Mouse (Mus musculus) cerebellum, adult 2 months (tissue): ENCODE measurements around the gene Mybpc2.

ENCODE experiments used
- CTCF ChIP-seq: fragments of 200-500 bp; IDR thresholded peaks from 2 replicates; pipeline ENCODE4 v1.5.1; 2011; ENCODE audit warnings: low read depth, mild to moderate bottlenecking, control low read depth, low read length, moderate library complexity, borderline replicate concordance; ENCODE audit not compliant: insufficient read depth
- POLR2A ChIP-seq: fragments of 200-500 bp; IDR thresholded peaks from 2 replicates; pipeline ENCODE4 v1.6.1; 2011; ENCODE audit warnings: low read length, control low read depth, borderline replicate concordance; ENCODE audit not compliant: insufficient read depth

DNA sequence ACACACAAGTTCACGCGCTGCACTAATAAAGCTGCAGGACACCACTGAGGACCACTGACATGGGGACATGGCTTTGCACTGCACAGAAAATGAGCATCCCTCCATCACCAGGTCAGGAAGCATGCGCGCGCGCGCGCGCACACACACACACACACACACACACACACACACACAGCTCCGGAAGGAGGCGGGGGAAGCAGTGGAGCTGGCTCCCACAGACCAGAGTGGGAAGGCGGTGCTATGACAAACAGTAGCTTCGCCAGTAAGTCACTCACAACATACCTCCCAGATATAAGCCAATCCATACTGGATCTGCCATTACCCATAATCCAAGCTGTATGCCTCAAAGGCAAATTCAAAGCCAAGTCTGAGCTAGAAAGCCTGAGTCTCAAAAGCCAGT lies 22.6 kb upstream of the Mybpc2 start:
- TF ChIP-seq POLR2A: no peak
- no peak for TF ChIP-seq CTCF
